Comparison of ENCODE assay signal across 7 mouse cellular contexts in the genomic region with DNA sequence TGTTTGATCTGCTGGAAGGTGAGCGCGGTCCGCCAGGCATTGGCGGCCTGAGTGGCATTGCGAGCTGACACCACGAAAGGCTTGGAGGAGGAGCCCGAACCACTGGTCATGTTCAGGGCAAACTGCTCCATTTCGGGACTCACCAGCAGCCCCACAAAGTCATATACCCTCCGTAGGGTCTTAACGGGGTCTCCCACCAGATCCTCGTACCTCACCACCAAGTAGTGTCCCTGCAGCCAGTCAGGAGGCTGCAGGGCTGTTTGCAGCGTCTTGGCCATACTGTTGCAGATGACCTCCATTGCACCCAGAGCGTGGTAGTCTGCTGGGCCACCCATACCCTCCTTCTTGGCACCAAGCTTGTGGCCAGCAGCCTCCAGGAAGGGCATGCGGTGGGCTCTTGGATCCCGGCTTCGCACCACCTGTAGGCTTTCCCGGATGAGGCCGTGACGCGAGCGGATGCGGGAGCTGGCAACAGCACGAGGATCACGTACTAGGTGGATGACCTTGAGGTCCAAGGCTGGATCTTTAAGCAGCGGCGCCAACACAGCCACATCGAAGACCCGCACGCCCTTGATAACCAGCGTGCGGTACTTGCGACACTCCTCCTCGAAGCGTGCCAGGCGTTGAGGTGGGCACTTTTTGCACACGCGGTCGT. TPM values are rescaled to one million over a fixed set of nuclear protein-coding genes. Genes with fewer than 3 reads are reported as not detected.
DNase-seq lines count a peak whose midpoint lies in the region; ATAC-seq and TF ChIP-seq lines count a peak whose summit lies in the region.

No protein-coding gene starts in this region.

- 67% methylated on average over 38 of the region's 38 CpGs for WGBS in lung, adult 2 months
- WGBS in heart, embryonic 15.5 days: 73% methylated on average over 38 of the region's 38 CpGs
- 70% methylated on average over 38 of the region's 38 CpGs for WGBS in limb, embryonic 15.5 days
- 75% methylated on average over 38 of the region's 38 CpGs for WGBS in stomach, embryonic 14.5 days

- no peaks in the 10 kb centered on the region for H3K9me3 ChIP-seq in heart, embryonic 15.5 days (replicated peaks)
- no peaks in the 10 kb centered on the region for H3K9me3 ChIP-seq in limb, embryonic 15.5 days
- no peaks in the 10 kb centered on the region for H3K9me3 ChIP-seq in stomach, embryonic 14.5 days (ENCODE audit: control insufficient read depth, low read depth, low read length)

- no peak for TF ChIP-seq CTCF in lung, adult 2 months (IDR thresholded peaks at IDR 0.05; ENCODE audit: insufficient read depth, low read length)

- peaks cover 33% of the 10 kb centered on the region for H3K27me3 ChIP-seq in heart, embryonic 15.5 days
- H3K27me3 ChIP-seq in limb, embryonic 15.5 days: no peaks in the 10 kb centered on the region; the same call in 1 of the 2 replicates
- 0 out of 2 replicates have a peak, but pooled peaks cover 2% of the 10 kb centered on the region for H3K27me3 ChIP-seq in stomach, embryonic 14.5 days (ENCODE audit: control insufficient read depth, insufficient read depth, low read length)

- peak overlapping the region; percentile 100 for H3K4me2 ChIP-seq in heart, embryonic 15.5 days
- H3K4me2 ChIP-seq in limb, embryonic 15.5 days: peak overlapping the region; percentile 96
- H3K4me2 ChIP-seq in stomach, embryonic 14.5 days (replicated peaks; ENCODE audit: low read depth, low read length): peak overlapping the region; percentile 94

- H3K27ac ChIP-seq in heart, embryonic 15.5 days: no peak overlapping the region
- H3K27ac ChIP-seq in limb, embryonic 15.5 days: no peak overlapping the region
- H3K27ac ChIP-seq in stomach, embryonic 14.5 days (ENCODE audit: low read length): no peak overlapping the region

- no peaks in the 10 kb centered on the region for H3K36me3 ChIP-seq in heart, embryonic 15.5 days
- no peaks in the 10 kb centered on the region for H3K36me3 ChIP-seq in limb, embryonic 15.5 days
- H3K36me3 ChIP-seq in stomach, embryonic 14.5 days (ENCODE audit: control insufficient read depth, insufficient read depth, low read length): no peaks in the 10 kb centered on the region

- H3K9ac ChIP-seq in heart, embryonic 15.5 days: no peak overlapping the region
- H3K9ac ChIP-seq in limb, embryonic 15.5 days: no peak overlapping the region
- H3K9ac ChIP-seq in stomach, embryonic 14.5 days (replicated peaks; ENCODE audit: low read depth, low read length): no peak overlapping the region

- DNase-seq in lung, adult 2 months: no peak
- DNase-seq in lung, postnatal 25 days (ENCODE audit: low spot score): no peak
- DNase-seq in cerebellum, adult 8-10 months: peak; percentile 4
- no peak for DNase-seq in embryo, embryonic 10.5 days (ENCODE audit: low spot score)

- ATAC-seq in heart, embryonic 15.5 days (replicated peaks; ENCODE audit: insufficient number of reproducible peaks, insufficient read depth, low FRiP score, low read depth): no peak
- ATAC-seq in limb, embryonic 15.5 days (ENCODE audit: insufficient number of reproducible peaks, low FRiP score, low TSS enrichment, low read depth): no peak
- ATAC-seq in stomach, embryonic 14.5 days (ENCODE audit: insufficient number of reproducible peaks, insufficient read depth, low FRiP score, low read depth): no peak; the same call in 1 of the 2 replicates

- H3K4me3 ChIP-seq in lung, adult 2 months (replicated peaks; ENCODE audit: extremely low read depth, low read depth, low read length): peak overlapping the region; percentile 43
- peak overlapping the region; percentile 78 for H3K4me3 ChIP-seq in heart, embryonic 15.5 days
- peak overlapping the region; percentile 71 for H3K4me3 ChIP-seq in limb, embryonic 15.5 days
- peak overlapping the region; percentile 61; the same call in 1 of the 2 replicates for H3K4me3 ChIP-seq in stomach, embryonic 14.5 days (ENCODE audit: low read depth, low read length)

- no peak for TF ChIP-seq POLR2A in lung, adult 2 months (IDR thresholded peaks at IDR 0.05; ENCODE audit: borderline replicate concordance, extremely low read depth, low read depth, low read length)

- peaks cover 2% of the 10 kb centered on the region for H3K4me1 ChIP-seq in lung, adult 2 months (ENCODE audit: control insufficient read depth, insufficient read depth, low read length)
- peaks cover 29% of the 10 kb centered on the region for H3K4me1 ChIP-seq in heart, embryonic 15.5 days (replicated peaks)
- H3K4me1 ChIP-seq in limb, embryonic 15.5 days: peaks cover 21% of the 10 kb centered on the region
- 0 out of 2 replicates have a peak, but pooled peaks cover 6% of the 10 kb centered on the region for H3K4me1 ChIP-seq in stomach, embryonic 14.5 days (ENCODE audit: control insufficient read depth, insufficient read depth, low read length)

RNA-seq across cellular contexts. Expression of a gene that starts 1.6 kb away (rescaled TPM):
- 8.8 and 9.5 TPM in 2 replicates for polyA plus RNA-seq in lung, adult 2 months (2012; rRNA removed)
- polyA plus RNA-seq in heart, embryonic 15.5 days (2015; fragmentation: Nextera tagmentation; extraction: Ambion mirVana): 1.9 and 2.8 TPM in 2 replicates
- 8.8 and 10.3 TPM in 2 replicates for polyA plus RNA-seq in limb, embryonic 15.5 days (2015; fragmentation: Nextera tagmentation; extraction: Ambion mirVana)
- 3.0 and 4.4 TPM in 2 replicates for polyA plus RNA-seq in stomach, embryonic 14.5 days (2014; fragmentation: Nextera tagmentation; extraction: Ambion mirVana)
